Mouse (Mus musculus) ES-E14 (cell line): ENCODE results near the gene Drd4. TPM values are rescaled to one million over a fixed set of nuclear protein-coding genes. Genes with fewer than 3 reads are reported as not detected.

ENCODE experiments used
- DNase-seq: peaks from one replicate; pipeline ENCODE4 v3.0.0-alpha.2; 2013; ENCODE audit warnings: low read depth, low spot score
- H3K27ac ChIP-seq: 2 replicates; pipeline ENCODE4 v1.5.1; 2012; ENCODE audit warnings: low read depth, mild to moderate bottlenecking, low read length, moderate library complexity, mixed read lengths; ENCODE audit not compliant: poor library complexity, insufficient read depth, severe bottlenecking
- H3K36me3 ChIP-seq: 2 replicates; pipeline ENCODE4 v1.6.1; 2012; ENCODE audit warnings: mild to moderate bottlenecking, low read length, moderate library complexity, mixed read lengths; ENCODE audit not compliant: control insufficient read depth, poor library complexity, insufficient read depth, severe bottlenecking
- H3K4me1 ChIP-seq, 2 experiments: fragments of 150-350 bp in 1 of 2; sonication (generic) in 1 of 2; 2 replicates each; pipeline ENCODE4 v1.6.1; 2012; ENCODE audit warnings: low read length in 2 of 2, mild to moderate bottlenecking in 1 of 2, mixed read lengths in 1 of 2; ENCODE audit not compliant: control insufficient read depth in 2 of 2, insufficient read depth in 2 of 2, poor library complexity in 1 of 2
- H3K4me3 ChIP-seq, 2 experiments: fragments of 150-350 bp in 1 of 2; sonication (generic) in 1 of 2; 2 replicates each; pipeline ENCODE4 v1.5.1; 2012; ENCODE audit warnings: low read length in 2 of 2, low read depth in 1 of 2, mild to moderate bottlenecking in 1 of 2, mixed read lengths in 1 of 2; ENCODE audit not compliant: insufficient read depth in 1 of 2, poor library complexity in 1 of 2, severe bottlenecking in 1 of 2
- H3K9ac ChIP-seq: 2 replicates; pipeline ENCODE4 v1.6.1; 2012; ENCODE audit warnings: low read depth, mild to moderate bottlenecking, low read length, mixed read lengths; ENCODE audit not compliant: poor library complexity, insufficient read depth, severe bottlenecking
- H3K9me3 ChIP-seq: fragments of 150-350 bp; sonication (generic); 2 replicates; pipeline ENCODE4 v1.6.1; 2012; ENCODE audit warnings: low read depth, mild to moderate bottlenecking, low read length; ENCODE audit not compliant: control insufficient read depth, insufficient read depth
- CHD2 ChIP-seq: IDR thresholded peaks from 2 replicates; pipeline ENCODE4 v1.6.1; 2014; ENCODE audit warnings: mild to moderate bottlenecking, low read depth, low read length, inconsistent platforms
- HCFC1 ChIP-seq: IDR thresholded peaks from 2 replicates; pipeline ENCODE4 v1.6.1; 2012; ENCODE audit warnings: low read length, inconsistent platforms, borderline replicate concordance; ENCODE audit not compliant: insufficient read depth
- MAFK ChIP-seq: IDR thresholded peaks from 2 replicates; pipeline ENCODE4 v1.6.1; 2014; ENCODE audit warnings: mild to moderate bottlenecking, low read depth, low read length, inconsistent platforms; ENCODE audit not compliant: insufficient read depth
- ZC3H11A ChIP-seq: IDR thresholded peaks from 2 replicates; pipeline ENCODE4 v1.6.1; 2012; ENCODE audit warnings: low read depth, mild to moderate bottlenecking, inconsistent platforms, low read length, borderline replicate concordance
- ZNF384 ChIP-seq: IDR thresholded peaks from 2 replicates; pipeline ENCODE4 v1.6.1; 2012; ENCODE audit warnings: low read depth, low read length, inconsistent platforms
- in situ Hi-C, 2 experiments: fragments of 600-800 bp; cut with MboI; formaldehyde crosslinking; loops; one replicate each; pipeline ENCODE4 v1.15.1; 2025; ENCODE audit warnings: low sequenced_read_pairs in 2 of 2, inconsistent platforms in 1 of 2; ENCODE audit not compliant: unreplicated experiment in 2 of 2
- total RNA-seq: library from RNA; depleted of rRNA; stranded (reverse); fragments of 300-350 nt; gene quantifications from 2 replicates; pipeline ENCODE4 v1.2.3, GENCODE M21; 2012

The Drd4 gene
- total RNA-seq, 1 experiment, result 0.76 TPM

- Histone ChIP-seq H3K36me3 (no peaks in the 10 kb centered on the region), H3K9ac (peak overlapping the region; percentile 45; the same call in 1 of the 2 replicates), H3K27ac (0 out of 2 replicates have a peak overlapping the region, but pooled peaks have one; percentile 6), H3K4me3 (peak overlapping the region; percentile 72), H3K4me1 (peaks cover 11 to 17% of the 10 kb centered on the region in 2 experiments; a peak in 3 of 4 replicates), H3K9me3 (no peaks in the 10 kb centered on the region)
- no peak for TF ChIP-seq ZC3H11A
- no peak for TF ChIP-seq CHD2
- TF ChIP-seq ZNF384, result no peak
- no peak for TF ChIP-seq HCFC1
- TF ChIP-seq MAFK, result no peak
- no peak for DNase-seq
- in situ Hi-C loops, result no loop called here
These were observed 47.6 kb downstream of the Drd4 start for GRCm38 (mm10) chr7:141339215-141339920.

GRCm38 (mm10) chr7:141340023-141340422, 48.2 kb downstream of the Drd4 start:
- no peak for DNase-seq
- Histone ChIP-seq H3K4me3 (0 out of 4 replicates have a peak overlapping the region, but pooled peaks of 1 of the 2 experiments have one; percentile 2), H3K4me1 (peaks cover 11 to 17% of the 10 kb centered on the region in 2 experiments; a peak in 3 of 4 replicates), H3K27ac (peak overlapping the region; percentile 47; the same call in 1 of the 2 replicates), H3K9me3 (no peaks in the 10 kb centered on the region), H3K36me3 (no peaks in the 10 kb centered on the region), H3K9ac (no peak overlapping the region)
- TF ChIP-seq CHD2, result no peak
- no peak for TF ChIP-seq ZNF384
- TF ChIP-seq ZC3H11A, result no peak
- TF ChIP-seq MAFK, result no peak
- TF ChIP-seq HCFC1, result no peak
- in situ Hi-C loops, result no loop called here

- H3K9ac ChIP-seq, result no peak overlapping the region
- TF ChIP-seq CHD2 (no peak), MAFK (no peak), ZC3H11A (no peak), ZNF384 (no peak), HCFC1 (no peak)
These were observed 48.7 kb downstream of the Drd4 start for GRCm38 (mm10) chr7:141340476-141340875.

GRCm38 (mm10) chr7:141341689-141342226, 50.0 kb downstream of the Drd4 start:
- H3K4me3 ChIP-seq, result no peak overlapping the region
- no peak overlapping the region for H3K27ac ChIP-seq
- no peaks in the 10 kb centered on the region for H3K9me3 ChIP-seq
- H3K9ac ChIP-seq, result no peak overlapping the region
- in situ Hi-C loops, result no loop called here
- no peak for DNase-seq
- H3K36me3 ChIP-seq, result no peaks in the 10 kb centered on the region
- peaks cover 11 to 17% of the 10 kb centered on the region in 2 experiments; a peak in 3 of 4 replicates for H3K4me1 ChIP-seq
- TF ChIP-seq CHD2 (no peak), ZNF384 (no peak), MAFK (no peak), ZC3H11A (no peak)

More at GRCm38 (mm10) chr7:141340476-141340875, 48.7 kb downstream of the Drd4 start:
- Histone ChIP-seq H3K36me3 (no peaks in the 10 kb centered on the region), H3K9me3 (no peaks in the 10 kb centered on the region), H3K4me1 (peaks cover 11 to 17% of the 10 kb centered on the region in 2 experiments; a peak in 3 of 4 replicates), H3K27ac (no peak overlapping the region; the same call in 1 of the 2 replicates), H3K4me3 (no peak overlapping the region)
- DNase-seq, result no peak
- in situ Hi-C loops, result no loop called here
